Mouse (Mus musculus) liver, embryonic 11.5 days (tissue): ENCODE results near the gene Ttll7. TPM values are rescaled to one million over a fixed set of nuclear protein-coding genes. Genes with fewer than 3 reads are reported as not detected.

ENCODE experiments used
- ATAC-seq: fragments of 200-750 bp; cut with Nextera tagmentation; replicated peaks from 2 replicates; pipeline ENCODE4 v1.8.0; 2017; ENCODE audit warnings: moderate number of reproducible peaks, mild to moderate bottlenecking, moderate TSS enrichment, moderate library complexity; ENCODE audit not compliant: low FRiP score
- DNase-seq: peaks from one replicate; pipeline ENCODE4 v3.0.0-alpha.2; 2017; ENCODE audit warnings: low spot score
- H3K27ac ChIP-seq: fragments of 300-500 bp; sonication (generic); 2 replicates; pipeline ENCODE4 v1.5.1; 2014; ENCODE audit warnings: mild to moderate bottlenecking, low read depth, low read length, control low read depth
- H3K27me3 ChIP-seq: fragments of 300-500 bp; sonication (generic); replicated peaks from 2 replicates; pipeline ENCODE4 v1.6.1; 2014; ENCODE audit warnings: low read length, mixed read lengths; ENCODE audit not compliant: control insufficient read depth, insufficient read depth
- H3K36me3 ChIP-seq: fragments of 300-500 bp; sonication (generic); 2 replicates; pipeline ENCODE4 v1.6.1; 2014; ENCODE audit warnings: mild to moderate bottlenecking, low read length, moderate library complexity, mixed read lengths; ENCODE audit not compliant: control insufficient read depth, insufficient read depth
- H3K4me1 ChIP-seq: fragments of 300-500 bp; sonication (generic); replicated peaks from 2 replicates; pipeline ENCODE4 v1.6.1; 2014; ENCODE audit warnings: low read length, mixed read lengths; ENCODE audit not compliant: control insufficient read depth, insufficient read depth
- H3K4me2 ChIP-seq: fragments of 300-500 bp; sonication (generic); 2 replicates; pipeline ENCODE4 v1.6.1; 2014; ENCODE audit warnings: mild to moderate bottlenecking, control low read depth, moderate library complexity
- H3K4me3 ChIP-seq: fragments of 300-500 bp; sonication (generic); 2 replicates; pipeline ENCODE4 v1.5.1; 2014; ENCODE audit warnings: low read depth, low read length, control low read depth
- H3K9ac ChIP-seq: fragments of 300-500 bp; sonication (generic); 2 replicates; pipeline ENCODE4 v1.6.1; 2014; ENCODE audit warnings: low read depth, low read length, control low read depth
- H3K9me3 ChIP-seq: fragments of 300-500 bp; sonication (generic); 2 replicates; pipeline ENCODE4 v1.6.1; 2016; ENCODE audit warnings: low read length, inconsistent platforms, mixed read lengths; ENCODE audit not compliant: control insufficient read depth
- WGBS: fragments of 180-500 bp; shearing (Covaris S2); extraction: QIAGEN DNeasy Blood & Tissue Kit; methylation state at CpG from one replicate; pipeline ENCODE4 v1.1.7; 2014; 5-methylcytosine and 5-hydroxymethylcytosine counted together
- polyA plus RNA-seq: library from polyadenylated mRNA; unstranded; fragments of >200 nt; fragmentation: Nextera tagmentation; extraction: Ambion mirVana; gene quantifications from 2 replicates; pipeline ENCODE4 v1.2.1, GENCODE M21; 2014

The Ttll7 gene
- polyA plus RNA-seq, 1 experiment from 2014 or later: 1.0 TPM

GRCm38 (mm10) chr3:147028382-147028781, 176.2 kb downstream of the Ttll7 start:
- ATAC-seq (no peak), DNase-seq (no peak)
- H3K4me2 ChIP-seq: no peak overlapping the region
- H3K4me1 ChIP-seq: no peaks in the 10 kb centered on the region
- 85% methylated on average over 7 of the region's 7 CpGs for WGBS
- H3K27ac ChIP-seq: no peak overlapping the region
- H3K36me3 ChIP-seq: no peaks in the 10 kb centered on the region
- H3K9ac ChIP-seq: no peak overlapping the region
- no peaks in the 10 kb centered on the region for H3K27me3 ChIP-seq
- H3K9me3 ChIP-seq: no peaks in the 10 kb centered on the region
- no peak overlapping the region for H3K4me3 ChIP-seq

- Histone ChIP-seq H3K27ac (no peak overlapping the region), H3K27me3 (no peaks in the 10 kb centered on the region), H3K4me3 (no peak overlapping the region), H3K9ac (no peak overlapping the region), H3K4me2 (no peak overlapping the region), H3K36me3 (no peaks in the 10 kb centered on the region), H3K9me3 (no peaks in the 10 kb centered on the region), H3K4me1 (no peaks in the 10 kb centered on the region)
- whole genome bisulfite sequencing: 75% methylated on average over 11 of the region's 11 CpGs
- no peak for ATAC-seq
- DNase-seq: no peak
These were observed 177.6 kb downstream of the Ttll7 start for GRCm38 (mm10) chr3:147029718-147030117.

GRCm38 (mm10) chr3:147030266-147030880, 178.2 kb downstream of the Ttll7 start:
- no peaks in the 10 kb centered on the region for H3K9me3 ChIP-seq
- no peaks in the 10 kb centered on the region for H3K27me3 ChIP-seq
- H3K4me3 ChIP-seq: no peak overlapping the region
- ATAC-seq: no peak
- no peak overlapping the region for H3K4me2 ChIP-seq
- H3K9ac ChIP-seq: no peak overlapping the region
- 51% methylated on average over 11 of the region's 11 CpGs for WGBS
- no peaks in the 10 kb centered on the region for H3K36me3 ChIP-seq
- no peaks in the 10 kb centered on the region for H3K4me1 ChIP-seq
- no peak for DNase-seq
- no peak overlapping the region for H3K27ac ChIP-seq

Other genes starting within 250 kb of the Ttll7 start
- 0.09 and 0.11 TPM in 2 replicates for gene Dnase2b, start 236.8 kb upstream of the Ttll7 start, polyA plus RNA-seq
- gene 4930503B20Rik, start 201.1 kb upstream of the Ttll7 start, polyA plus RNA-seq: not detected in 2 replicates
- gene Samd13, start 166.8 kb upstream of the Ttll7 start, polyA plus RNA-seq: 0.47 and 0.73 TPM in 2 replicates
- gene Prkacb, start 39.4 kb upstream of the Ttll7 start, polyA plus RNA-seq: 38.6 and 40.2 TPM in 2 replicates